In the genomic region with DNA sequence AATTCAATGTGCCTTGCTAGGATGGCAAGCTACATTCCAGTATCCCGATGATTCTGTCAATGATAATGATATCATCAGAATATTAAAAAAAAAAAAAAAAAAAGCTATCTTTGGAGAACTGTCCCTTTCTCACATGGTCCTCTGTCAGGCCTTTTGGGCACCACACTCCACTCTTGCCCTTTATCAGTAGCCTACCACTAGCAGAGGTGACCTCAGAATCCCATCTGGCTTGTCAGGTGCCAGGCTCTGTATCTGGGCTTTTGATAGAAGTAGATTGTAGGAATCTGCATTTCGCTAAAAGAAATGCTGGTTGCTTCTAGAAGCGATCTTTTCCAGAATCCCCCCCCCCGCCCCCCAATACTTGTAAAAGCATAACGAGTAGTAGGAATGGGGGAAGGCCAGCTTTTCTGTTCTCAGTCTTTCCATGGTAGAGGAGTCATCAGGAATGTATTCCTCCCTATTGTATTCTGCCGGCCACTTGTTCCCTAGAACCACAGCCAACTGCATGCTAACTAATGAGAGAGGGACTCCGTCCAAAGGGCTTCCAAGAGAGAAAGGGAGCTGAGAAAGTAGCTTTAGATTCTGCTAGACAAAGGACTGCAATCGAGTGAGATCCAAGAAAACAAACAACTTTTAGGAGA, we compare ENCODE assay signal across 8 mouse cellular contexts.
A peak's percentile ranks its signal among the peaks of the same experiment; 100 is the strongest.
DNase-seq lines count a peak whose midpoint lies in the region; ATAC-seq and TF ChIP-seq lines count a peak whose summit lies in the region.

No protein-coding gene starts in this region.

- no peak for TF ChIP-seq EP300 in liver, postnatal 0 days (IDR thresholded peaks at IDR 0.05; ENCODE audit: low read depth)

- peak overlapping the region; percentile 76 for H3K4me2 ChIP-seq in limb, embryonic 14.5 days (replicated peaks; ENCODE audit: low read depth, low read length, severe bottlenecking)
- H3K4me2 ChIP-seq in liver, embryonic 11.5 days, result no peak overlapping the region; the same call in 1 of the 2 replicates
- no peak overlapping the region; the same call in 1 of the 2 replicates for H3K4me2 ChIP-seq in liver, postnatal 0 days (ENCODE audit: low read depth, low read length)

- H3K27me3 ChIP-seq in heart, embryonic 10.5 days (ENCODE audit: insufficient read depth, poor library complexity, severe bottlenecking), result no peaks in the 10 kb centered on the region
- H3K27me3 ChIP-seq in limb, embryonic 14.5 days (ENCODE audit: control insufficient read depth, insufficient read depth, low read length), result no peaks in the 10 kb centered on the region
- no peaks in the 10 kb centered on the region; the same call in 1 of the 2 replicates for H3K27me3 ChIP-seq in cerebellum, adult 2 months (ENCODE audit: control insufficient read depth, insufficient read depth, low read length)
- peaks cover 8% of the 10 kb centered on the region; the same call in 1 of the 2 replicates for H3K27me3 ChIP-seq in liver, embryonic 11.5 days (replicated peaks; ENCODE audit: control insufficient read depth, insufficient read depth, low read length)
- peaks cover 12% of the 10 kb centered on the region; the same call in 1 of the 2 replicates for H3K27me3 ChIP-seq in liver, postnatal 0 days (ENCODE audit: insufficient read depth, low read length)

- H3K36me3 ChIP-seq in heart, embryonic 10.5 days, result peaks cover 9% of the 10 kb centered on the region; the same call in 1 of the 2 replicates
- no peaks in the 10 kb centered on the region; the same call in 1 of the 2 replicates for H3K36me3 ChIP-seq in limb, embryonic 14.5 days (ENCODE audit: control insufficient read depth, insufficient read depth, low read length)
- H3K36me3 ChIP-seq in liver, embryonic 11.5 days (ENCODE audit: control insufficient read depth, insufficient read depth, low read length), result no peaks in the 10 kb centered on the region
- no peaks in the 10 kb centered on the region for H3K36me3 ChIP-seq in liver, postnatal 0 days (replicated peaks; ENCODE audit: insufficient read depth, low read length)

- peak overlapping the region; percentile 90; the same call in 1 of the 2 replicates for H3K27ac ChIP-seq in heart, embryonic 10.5 days
- H3K27ac ChIP-seq in limb, embryonic 14.5 days (replicated peaks; ENCODE audit: low read depth, low read length), result peak overlapping the region; percentile 82
- no peak overlapping the region for H3K27ac ChIP-seq in cerebellum, adult 2 months (ENCODE audit: insufficient read depth, low read length)
- no peak overlapping the region for H3K27ac ChIP-seq in liver, embryonic 11.5 days (ENCODE audit: low read depth, low read length)
- H3K27ac ChIP-seq in liver, postnatal 0 days (ENCODE audit: low read depth), result no peak overlapping the region

- peak overlapping the region; percentile 73 for H3K4me3 ChIP-seq in heart, embryonic 10.5 days
- H3K4me3 ChIP-seq in limb, embryonic 14.5 days (replicated peaks; ENCODE audit: low read length), result peak overlapping the region; percentile 66
- H3K4me3 ChIP-seq in cerebellum, adult 2 months (replicated peaks; ENCODE audit: insufficient read depth, low read depth, low read length), result no peak overlapping the region
- no peak overlapping the region; the same call in 1 of the 2 replicates for H3K4me3 ChIP-seq in liver, embryonic 11.5 days (ENCODE audit: low read depth, low read length)
- H3K4me3 ChIP-seq in liver, postnatal 0 days (ENCODE audit: low read depth, low read length), result no peak overlapping the region

- H3K9me3 ChIP-seq in heart, embryonic 10.5 days, result no peaks in the 10 kb centered on the region
- no peaks in the 10 kb centered on the region for H3K9me3 ChIP-seq in limb, embryonic 14.5 days (ENCODE audit: control insufficient read depth, low read length)
- no peaks in the 10 kb centered on the region for H3K9me3 ChIP-seq in liver, embryonic 11.5 days (ENCODE audit: control insufficient read depth, low read length)
- H3K9me3 ChIP-seq in liver, postnatal 0 days (ENCODE audit: low read length), result no peaks in the 10 kb centered on the region

- 22% methylated on average over 8 of the region's 8 CpGs for WGBS in heart, embryonic 10.5 days
- 17% methylated on average over 8 of the region's 8 CpGs for WGBS in limb, embryonic 14.5 days
- WGBS in cerebellum, adult 2 months, result 11% methylated on average over 8 of the region's 8 CpGs
- 36% methylated on average over 7 of the region's 8 CpGs for WGBS in liver, embryonic 11.5 days
- 39% methylated on average over 8 of the region's 8 CpGs for WGBS in liver, postnatal 0 days (ENCODE audit: insufficient replicate concordance)

- H3K4me1 ChIP-seq in heart, embryonic 10.5 days, result peaks cover 62% of the 10 kb centered on the region
- H3K4me1 ChIP-seq in limb, embryonic 14.5 days (ENCODE audit: control insufficient read depth, insufficient read depth, low read length), result peaks cover 32% of the 10 kb centered on the region
- H3K4me1 ChIP-seq in cerebellum, adult 2 months (ENCODE audit: control insufficient read depth, insufficient read depth, low read length), result peaks cover 4% of the 10 kb centered on the region; the same call in 1 of the 2 replicates
- H3K4me1 ChIP-seq in liver, embryonic 11.5 days (replicated peaks; ENCODE audit: control insufficient read depth, insufficient read depth, low read length), result peaks cover 2% of the 10 kb centered on the region; the same call in 1 of the 2 replicates
- H3K4me1 ChIP-seq in liver, postnatal 0 days (ENCODE audit: insufficient read depth), result 0 out of 2 replicates have a peak, but pooled peaks cover 6% of the 10 kb centered on the region

- peak overlapping the region; percentile 80 for H3K9ac ChIP-seq in limb, embryonic 14.5 days (ENCODE audit: low read depth, low read length, severe bottlenecking)
- no peak overlapping the region for H3K9ac ChIP-seq in liver, embryonic 11.5 days (ENCODE audit: low read depth, low read length)
- H3K9ac ChIP-seq in liver, postnatal 0 days (replicated peaks), result no peak overlapping the region

- TF ChIP-seq POLR2A in limb, embryonic 14.5 days (IDR thresholded peaks at IDR 0.05; ENCODE audit: borderline replicate concordance, extremely low read depth, insufficient read depth, insufficient read length), result no peak
- TF ChIP-seq POLR2A in cerebellum, adult 2 months (IDR thresholded peaks at IDR 0.05; ENCODE audit: borderline replicate concordance, insufficient read depth, low read length), result no peak

- DNase-seq in right cerebral cortex, postnatal 10 days (ENCODE audit: low spot score in 2 of 2), result peak; percentile 25 to 31
- no peak for DNase-seq in right cerebral cortex, postnatal 14 days
- no peak for DNase-seq in heart, embryonic 10.5 days (ENCODE audit: low spot score)
- DNase-seq in limb, embryonic 14.5 days (ENCODE audit: low spot score), result peak; percentile 26
- DNase-seq in cerebellum, adult 2 months, result no peak
- DNase-seq in liver, embryonic 11.5 days (ENCODE audit: low spot score), result no peak
- DNase-seq in gastrocnemius, adult 8-10 months (ENCODE audit: low spot score in 2 of 2), result no peak
- no peak for DNase-seq in liver, postnatal 0 days

- TF ChIP-seq CTCF in cerebellum, adult 2 months (IDR thresholded peaks at IDR 0.05; ENCODE audit: borderline replicate concordance, insufficient read depth, low read depth, low read length), result no peak
- TF ChIP-seq CTCF in liver, postnatal 0 days (IDR thresholded peaks at IDR 0.05; ENCODE audit: low read depth), result no peak

- ATAC-seq in limb, embryonic 14.5 days (ENCODE audit: low FRiP score, low read depth), result no peak
- no peak for ATAC-seq in liver, embryonic 11.5 days (replicated peaks; ENCODE audit: low FRiP score)
- ATAC-seq in liver, postnatal 0 days, result no peak

Comparison
In these comparisons a context has a peak if more than half of its experiments do, and no peak if none do; other contexts are left out.
1. DNase-seq: peak in right cerebral cortex, postnatal 10 days (2 of 2) and limb, embryonic 14.5 days (single experiment); none in right cerebral cortex, postnatal 14 days (single experiment), heart, embryonic 10.5 days (single experiment), cerebellum, adult 2 months (0 of 2), liver, embryonic 11.5 days (single experiment), gastrocnemius, adult 8-10 months (0 of 2) and liver, postnatal 0 days (single experiment).
2. H3K27ac ChIP-seq: peak in heart, embryonic 10.5 days (single experiment) and limb, embryonic 14.5 days (single experiment); none in cerebellum, adult 2 months (single experiment), liver, embryonic 11.5 days (single experiment) and liver, postnatal 0 days (single experiment).
3. H3K4me3 ChIP-seq: peak in heart, embryonic 10.5 days (single experiment) and limb, embryonic 14.5 days (single experiment); none in cerebellum, adult 2 months (single experiment), liver, embryonic 11.5 days (single experiment) and liver, postnatal 0 days (single experiment).